ENCODE assay signal across 17 mouse cellular contexts in the genomic region with DNA sequence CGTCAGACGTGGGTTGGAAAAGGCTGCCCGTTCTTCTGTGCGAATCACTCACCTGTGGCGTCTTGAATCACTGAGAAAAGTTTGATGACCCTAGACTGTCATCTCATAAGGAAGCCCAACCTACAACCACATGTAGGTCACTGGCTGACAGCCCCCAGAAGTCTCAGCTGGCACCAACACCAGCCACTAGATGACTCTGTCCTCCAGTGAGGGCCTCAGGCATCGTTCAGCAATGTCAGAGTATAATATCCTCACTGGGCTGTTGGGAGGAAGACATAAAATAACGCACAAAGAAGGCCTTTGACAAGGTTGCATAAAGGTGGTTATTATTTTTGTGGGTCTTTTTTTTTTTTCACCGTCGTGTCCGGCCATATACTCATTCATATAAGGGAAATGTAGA. TPM values are rescaled to one million over a fixed set of nuclear protein-coding genes. Genes with fewer than 3 reads are reported as not detected.
"Had no signal": no experiment of that assay in that cellular context is flagged by ENCODE, and none has a peak within 500 bp of the region (broad histone marks: within the 10 kb centered on the region; RNA-seq: fewer than 3 reads in every experiment).

No protein-coding gene starts in this region.

- H3K4me3 ChIP-seq: kidney, embryonic 15.5 days; limb, embryonic 13.5 days; megakaryocyte, embryonic 14.5 days; neural tube, embryonic 15.5 days had no signal

- DNase-seq: kidney, adult 2 months; kidney, postnatal 25 days; left cerebral cortex, postnatal 4 days; lung, adult 18-20 months; lung, postnatal 4 days; right cerebral cortex, postnatal 4 days; spleen, adult 18-20 months; thymus, postnatal 36 days had no signal

- H3K27me3 ChIP-seq: kidney, embryonic 15.5 days had no signal

- H3K9me3 ChIP-seq: kidney, embryonic 15.5 days; limb, embryonic 13.5 days; neural tube, embryonic 15.5 days had no signal

- H3K36me3 ChIP-seq: limb, embryonic 13.5 days; neural tube, embryonic 15.5 days had no signal

- H3K4me1 ChIP-seq: kidney, embryonic 15.5 days; megakaryocyte, embryonic 14.5 days had no signal

- H3K4me2 ChIP-seq: kidney, embryonic 15.5 days; limb, embryonic 13.5 days; midbrain, embryonic 11.5 days; neural tube, embryonic 15.5 days had no signal

- ATAC-seq: lung, postnatal 0 days; midbrain, embryonic 16.5 days had no signal

- H3K27ac ChIP-seq: kidney, embryonic 15.5 days; limb, embryonic 13.5 days; liver, embryonic 14.5 days; neural tube, embryonic 15.5 days had no signal

- H3K9ac ChIP-seq: kidney, embryonic 15.5 days; limb, embryonic 13.5 days; liver, embryonic 14.5 days; neural tube, embryonic 15.5 days had no signal

RNA-seq across cellular contexts. Expression of gene Six2, which starts 24.8 kb away (rescaled TPM):
- total RNA-seq: liver, adult 2 months had no signal
- polyA plus RNA-seq: liver, adult 2 months; lung, postnatal 0 days; neural tube, embryonic 15.5 days had no signal
